Mouse (Mus musculus): ENCODE data around the gene Ldlrad1.

- no peak for TF ChIP-seq POLR2A (IDR thresholded peaks at IDR 0.05; ENCODE audit: borderline replicate concordance, extremely low read depth, insufficient read depth, insufficient read length, poor library complexity, severe bottlenecking)
- no peak for TF ChIP-seq CTCF (IDR thresholded peaks at IDR 0.05; ENCODE audit: borderline replicate concordance, extremely low read depth, insufficient read depth, insufficient read length)
These were observed 29.3 kb downstream of the Ldlrad1 start for GRCm38 (mm10) chr4:107238253-107238652.
